Mouse (Mus musculus): ENCODE data around the gene Fgfr2. TPM values are rescaled to one million over a fixed set of nuclear protein-coding genes. Genes with fewer than 3 reads are reported as not detected.

Gene Fgfr2
- polyA plus RNA-seq, 1 experiment from 2014 or later = 93.6 TPM

GRCm38 (mm10) chr7:132996391-132996790, 126.8 kb downstream of the Fgfr2 start:
- Histone ChIP-seq H3K9ac (ENCODE audit: low read length) (no peak overlapping the region), H3K4me3 (ENCODE audit: low read depth, low read length) (no peak overlapping the region), H3K27me3 (ENCODE audit: control insufficient read depth, insufficient read depth, low read length) (no peaks in the 10 kb centered on the region), H3K36me3 (ENCODE audit: control insufficient read depth, insufficient read depth, low read length) (no peaks in the 10 kb centered on the region; the same call in 1 of the 2 replicates), H3K9me3 (ENCODE audit: control insufficient read depth, low read length) (no peaks in the 10 kb centered on the region), H3K4me1 (replicated peaks; ENCODE audit: control insufficient read depth, insufficient read depth, low read length) (no peaks in the 10 kb centered on the region), H3K27ac (ENCODE audit: low read depth, low read length) (no peak overlapping the region), H3K4me2 (ENCODE audit: low read depth, low read length, severe bottlenecking) (no peak overlapping the region)
- 92% methylated on average over 5 of the region's 5 CpGs for WGBS
- DNase-seq (ENCODE audit: low spot score) (peak; percentile 45), ATAC-seq (replicated peaks; ENCODE audit: low FRiP score) (no peak)

- no peak overlapping the region for H3K4me2 ChIP-seq (ENCODE audit: low read depth, low read length, severe bottlenecking)
These were observed 128.4 kb downstream of the Fgfr2 start for GRCm38 (mm10) chr7:132994628-132995191.

GRCm38 (mm10) chr7:132994120-132994519, 129.0 kb downstream of the Fgfr2 start:
- ATAC-seq (replicated peaks; ENCODE audit: low FRiP score) (no peak), DNase-seq (ENCODE audit: low spot score) (peak; percentile 45)
- Histone ChIP-seq H3K27ac (ENCODE audit: low read depth, low read length) (no peak overlapping the region), H3K27me3 (ENCODE audit: control insufficient read depth, insufficient read depth, low read length) (no peaks in the 10 kb centered on the region), H3K9ac (ENCODE audit: low read length) (no peak overlapping the region), H3K4me3 (ENCODE audit: low read depth, low read length) (no peak overlapping the region), H3K9me3 (ENCODE audit: control insufficient read depth, low read length) (no peaks in the 10 kb centered on the region), H3K4me1 (replicated peaks; ENCODE audit: control insufficient read depth, insufficient read depth, low read length) (no peaks in the 10 kb centered on the region), H3K36me3 (ENCODE audit: control insufficient read depth, insufficient read depth, low read length) (peaks cover 10% of the 10 kb centered on the region; the same call in 1 of the 2 replicates), H3K4me2 (ENCODE audit: low read depth, low read length, severe bottlenecking) (no peak overlapping the region)
- 93% methylated on average over 8 of the region's 8 CpGs for WGBS

More at GRCm38 (mm10) chr7:132994628-132995191, 128.4 kb downstream of the Fgfr2 start:
- H3K4me3 ChIP-seq (ENCODE audit: low read depth, low read length) = no peak overlapping the region
- H3K4me1 ChIP-seq (replicated peaks; ENCODE audit: control insufficient read depth, insufficient read depth, low read length) = no peaks in the 10 kb centered on the region
- H3K36me3 ChIP-seq (ENCODE audit: control insufficient read depth, insufficient read depth, low read length) = peaks cover 8% of the 10 kb centered on the region; the same call in 1 of the 2 replicates
- DNase-seq (ENCODE audit: low spot score) (peak; percentile 49), ATAC-seq (replicated peaks; ENCODE audit: low FRiP score) (no peak)
- H3K9me3 ChIP-seq (ENCODE audit: control insufficient read depth, low read length) = no peaks in the 10 kb centered on the region
- no peak overlapping the region for H3K9ac ChIP-seq (ENCODE audit: low read length)
- 85% methylated on average over 6 of the region's 6 CpGs for WGBS
- no peaks in the 10 kb centered on the region for H3K27me3 ChIP-seq (ENCODE audit: control insufficient read depth, insufficient read depth, low read length)
- H3K27ac ChIP-seq (ENCODE audit: low read depth, low read length) = no peak overlapping the region

- peaks cover 13% of the 10 kb centered on the region; the same call in 1 of the 2 replicates for H3K36me3 ChIP-seq (ENCODE audit: control insufficient read depth, insufficient read depth, low read length)
- no peak overlapping the region for H3K27ac ChIP-seq (ENCODE audit: low read depth, low read length)
- WGBS = 88% methylated on average over 9 of the region's 9 CpGs
These were observed 130.1 kb downstream of the Fgfr2 start for GRCm38 (mm10) chr7:132992967-132993615.

GRCm38 (mm10) chr7:132991240-132991900, 131.8 kb downstream of the Fgfr2 start:
- Histone ChIP-seq H3K27ac (ENCODE audit: low read depth, low read length) (no peak overlapping the region), H3K4me2 (ENCODE audit: low read depth, low read length, severe bottlenecking) (no peak overlapping the region), H3K4me3 (ENCODE audit: low read depth, low read length) (no peak overlapping the region), H3K36me3 (ENCODE audit: control insufficient read depth, insufficient read depth, low read length) (peaks cover 13% of the 10 kb centered on the region; the same call in 1 of the 2 replicates), H3K9me3 (ENCODE audit: control insufficient read depth, low read length) (no peaks in the 10 kb centered on the region), H3K4me1 (replicated peaks; ENCODE audit: control insufficient read depth, insufficient read depth, low read length) (no peaks in the 10 kb centered on the region), H3K9ac (ENCODE audit: low read length) (no peak overlapping the region), H3K27me3 (ENCODE audit: control insufficient read depth, insufficient read depth, low read length) (no peaks in the 10 kb centered on the region)
- WGBS = 94% methylated on average over 14 of the region's 14 CpGs
- DNase-seq (ENCODE audit: low spot score) = no peak
- no peak for ATAC-seq (replicated peaks; ENCODE audit: low FRiP score)

More at GRCm38 (mm10) chr7:132992967-132993615, 130.1 kb downstream of the Fgfr2 start:
- Histone ChIP-seq H3K9me3 (ENCODE audit: control insufficient read depth, low read length) (no peaks in the 10 kb centered on the region), H3K27me3 (ENCODE audit: control insufficient read depth, insufficient read depth, low read length) (no peaks in the 10 kb centered on the region), H3K4me3 (ENCODE audit: low read depth, low read length) (no peak overlapping the region), H3K9ac (ENCODE audit: low read length) (no peak overlapping the region), H3K4me1 (replicated peaks; ENCODE audit: control insufficient read depth, insufficient read depth, low read length) (no peaks in the 10 kb centered on the region), H3K4me2 (ENCODE audit: low read depth, low read length, severe bottlenecking) (no peak overlapping the region)
- no peak for ATAC-seq (replicated peaks; ENCODE audit: low FRiP score)
- DNase-seq (ENCODE audit: low spot score) = peak; percentile 42

- H3K4me3 ChIP-seq (ENCODE audit: low read depth, low read length) = no peak overlapping the region
- ATAC-seq (replicated peaks; ENCODE audit: low FRiP score) (no peak), DNase-seq (ENCODE audit: low spot score) (no peak)
- H3K36me3 ChIP-seq (ENCODE audit: control insufficient read depth, insufficient read depth, low read length) = peaks cover 13% of the 10 kb centered on the region; the same call in 1 of the 2 replicates
- no peaks in the 10 kb centered on the region for H3K4me1 ChIP-seq (replicated peaks; ENCODE audit: control insufficient read depth, insufficient read depth, low read length)
- no peaks in the 10 kb centered on the region for H3K27me3 ChIP-seq (ENCODE audit: control insufficient read depth, insufficient read depth, low read length)
- no peaks in the 10 kb centered on the region for H3K9me3 ChIP-seq (ENCODE audit: control insufficient read depth, low read length)
- 91% methylated on average over 5 of the region's 5 CpGs for WGBS
- no peak overlapping the region for H3K27ac ChIP-seq (ENCODE audit: low read depth, low read length)
- no peak overlapping the region for H3K9ac ChIP-seq (ENCODE audit: low read length)
- H3K4me2 ChIP-seq (ENCODE audit: low read depth, low read length, severe bottlenecking) = no peak overlapping the region
These were observed 133.3 kb downstream of the Fgfr2 start for GRCm38 (mm10) chr7:132989839-132990238.

- Histone ChIP-seq H3K9me3 (ENCODE audit: control insufficient read depth, low read length) (no peaks in the 10 kb centered on the region), H3K36me3 (ENCODE audit: control insufficient read depth, insufficient read depth, low read length) (no peaks in the 10 kb centered on the region)
These were observed 140.5 kb downstream of the Fgfr2 start for GRCm38 (mm10) chr7:132982639-132983038.

GRCm38 (mm10) chr7:132977981-132978380, 145.2 kb downstream of the Fgfr2 start:
- Histone ChIP-seq H3K4me3 (ENCODE audit: low read depth, low read length) (no peak overlapping the region), H3K4me1 (replicated peaks; ENCODE audit: control insufficient read depth, insufficient read depth, low read length) (no peaks in the 10 kb centered on the region), H3K9me3 (ENCODE audit: control insufficient read depth, low read length) (no peaks in the 10 kb centered on the region), H3K36me3 (ENCODE audit: control insufficient read depth, insufficient read depth, low read length) (no peaks in the 10 kb centered on the region), H3K4me2 (ENCODE audit: low read depth, low read length, severe bottlenecking) (no peak overlapping the region), H3K9ac (ENCODE audit: low read length) (no peak overlapping the region), H3K27me3 (ENCODE audit: control insufficient read depth, insufficient read depth, low read length) (no peaks in the 10 kb centered on the region), H3K27ac (ENCODE audit: low read depth, low read length) (no peak overlapping the region)
- ATAC-seq (replicated peaks; ENCODE audit: low FRiP score) (no peak), DNase-seq (ENCODE audit: low spot score) (no peak)
- WGBS = 94% methylated on average over 2 of the region's 2 CpGs

More at GRCm38 (mm10) chr7:132982639-132983038, 140.5 kb downstream of the Fgfr2 start:
- Histone ChIP-seq H3K4me3 (ENCODE audit: low read depth, low read length) (no peak overlapping the region), H3K9ac (ENCODE audit: low read length) (no peak overlapping the region), H3K4me2 (ENCODE audit: low read depth, low read length, severe bottlenecking) (no peak overlapping the region), H3K4me1 (replicated peaks; ENCODE audit: control insufficient read depth, insufficient read depth, low read length) (no peaks in the 10 kb centered on the region), H3K27me3 (ENCODE audit: control insufficient read depth, insufficient read depth, low read length) (no peaks in the 10 kb centered on the region), H3K27ac (ENCODE audit: low read depth, low read length) (no peak overlapping the region)
- 0 out of 2 replicates have a peak, but pooled peaks have one; percentile 53 for ATAC-seq (replicated peaks; ENCODE audit: low FRiP score)
- no peak for DNase-seq (ENCODE audit: low spot score)
- 42% methylated on average over 3 of the region's 3 CpGs for WGBS
